Mouse (Mus musculus) cortical plate, adult 2 months (tissue): Measurements from ENCODE around the gene Tiam1. TPM values are rescaled to one million over a fixed set of nuclear protein-coding genes. Genes with fewer than 3 reads are reported as not detected.

ENCODE experiments used
- H3K27ac ChIP-seq: fragments of 200-500 bp; 2 replicates; pipeline ENCODE4 v1.5.1; 2012; ENCODE audit warnings: low read length, control low read depth, inconsistent platforms; ENCODE audit not compliant: insufficient read depth
- H3K4me1 ChIP-seq: fragments of 200-500 bp; 2 replicates; pipeline ENCODE4 v1.6.1; 2011; ENCODE audit warnings: low read length; ENCODE audit not compliant: control insufficient read depth, insufficient read depth
- H3K4me3 ChIP-seq: fragments of 200-500 bp; 2 replicates; pipeline ENCODE4 v1.5.1; 2011; ENCODE audit warnings: mild to moderate bottlenecking, low read length, control low read depth; ENCODE audit not compliant: insufficient read depth
- CTCF ChIP-seq: fragments of 200-500 bp; IDR thresholded peaks from 2 replicates; pipeline ENCODE4 v1.5.1; 2011; ENCODE audit warnings: mild to moderate bottlenecking, control low read depth, low read length; ENCODE audit not compliant: insufficient read depth; ENCODE audit errors: extremely low read depth
- POLR2A ChIP-seq: fragments of 200-500 bp; IDR thresholded peaks from 2 replicates; pipeline ENCODE4 v1.6.1; 2011; ENCODE audit warnings: mild to moderate bottlenecking, low read length, control low read depth; ENCODE audit not compliant: insufficient read depth; ENCODE audit errors: extremely low read depth
- polyA plus RNA-seq: library from polyadenylated mRNA; depleted of rRNA; stranded (reverse); fragments of >200 nt; gene quantifications from 2 replicates; pipeline ENCODE4 v1.2.3, GENCODE M21; 2012

Gene Tiam1
- polyA plus RNA-seq, 1 experiment, result 28.7 TPM

DNA sequence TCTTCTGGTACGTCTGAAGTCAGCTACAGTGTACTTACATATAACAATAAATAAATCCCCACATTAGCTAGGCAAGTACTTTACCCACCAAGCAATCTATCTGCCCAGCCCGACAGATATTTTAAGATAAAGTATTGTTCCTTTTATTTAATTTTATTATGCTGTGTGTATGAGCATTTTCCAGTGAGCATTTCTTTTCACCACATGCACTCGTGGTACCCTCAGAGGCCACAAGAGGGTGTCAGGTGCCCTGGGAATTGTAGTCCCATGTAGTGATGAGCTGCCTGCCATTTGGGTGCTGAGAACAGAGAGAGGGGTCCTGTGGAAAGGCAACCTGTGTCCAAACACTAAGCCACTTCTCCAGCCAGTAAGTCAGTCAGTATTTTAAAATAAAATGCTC lies 8.0 kb downstream of the Tiam1 start:
- H3K27ac ChIP-seq, result no peak overlapping the region
- peaks cover 6% of the 10 kb centered on the region for H3K4me1 ChIP-seq
- TF ChIP-seq CTCF (0 out of 2 replicates have a peak, but pooled peaks have one; percentile 9), POLR2A (no peak)
- no peak overlapping the region for H3K4me3 ChIP-seq

DNA sequence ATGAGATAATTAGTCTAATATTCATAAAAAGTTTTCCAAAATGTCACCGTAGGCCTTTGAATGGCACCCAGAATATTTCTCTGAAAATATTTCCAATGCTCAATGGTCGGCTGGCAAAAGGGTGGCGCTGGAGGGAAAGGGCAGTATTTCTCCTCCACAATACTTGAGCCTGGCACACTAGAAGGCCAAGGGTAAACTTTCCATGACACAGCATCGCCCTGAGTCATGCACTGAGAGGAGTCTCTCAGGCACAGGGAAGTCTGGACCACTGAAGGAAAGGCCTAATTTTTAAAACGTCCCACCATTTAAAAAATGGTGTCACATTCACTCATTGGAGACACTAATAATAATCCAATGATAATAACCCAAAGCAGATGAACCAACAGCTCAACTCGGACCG lies 9.2 kb downstream of the Tiam1 start:
- Histone ChIP-seq H3K4me3 (no peak overlapping the region), H3K27ac (no peak overlapping the region), H3K4me1 (peaks cover 1% of the 10 kb centered on the region; the same call in 1 of the 2 replicates)
- TF ChIP-seq POLR2A (no peak), CTCF (no peak)

DNA sequence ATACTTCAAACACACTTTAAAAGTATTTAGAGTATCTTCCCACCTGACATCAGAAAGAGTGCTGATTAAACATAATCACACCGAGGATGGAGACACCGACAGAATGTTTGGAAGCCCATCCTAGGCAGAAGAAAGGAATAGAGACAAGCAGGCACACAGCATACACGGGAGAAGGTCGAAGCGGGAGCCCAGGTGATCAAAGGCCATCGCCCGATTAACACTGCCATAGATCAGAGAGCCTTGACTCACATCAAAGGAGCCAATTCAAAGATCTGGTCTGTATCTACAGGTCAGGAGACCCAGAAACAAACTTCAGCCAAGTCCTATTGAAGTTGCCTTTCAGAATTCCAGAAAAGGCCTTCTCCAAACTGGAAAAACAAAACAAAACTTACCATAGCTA lies 10.8 kb downstream of the Tiam1 start:
- no peak overlapping the region for H3K27ac ChIP-seq
- peaks cover 1% of the 10 kb centered on the region; the same call in 1 of the 2 replicates for H3K4me1 ChIP-seq
- no peak overlapping the region for H3K4me3 ChIP-seq
- no peak for TF ChIP-seq CTCF

DNA sequence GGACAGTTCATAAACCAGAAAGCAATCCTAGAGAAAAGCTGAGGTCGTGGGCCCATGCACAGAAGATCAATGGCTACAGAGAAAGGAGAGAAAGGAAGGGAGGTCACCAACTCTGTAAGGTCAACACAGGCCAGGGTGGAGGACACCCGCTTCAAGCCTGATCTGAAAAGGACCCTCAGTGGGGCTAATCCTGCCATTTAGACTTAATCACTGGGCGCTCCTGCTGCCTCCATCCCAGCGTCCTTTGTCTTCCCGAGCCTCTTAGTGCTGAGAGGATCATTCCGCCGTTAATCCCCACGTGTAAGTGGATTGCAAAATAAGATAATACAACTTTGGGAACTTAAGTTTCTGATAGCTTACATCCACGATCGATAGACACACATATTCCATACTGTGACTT lies 11.2 kb downstream of the Tiam1 start:
- TF ChIP-seq POLR2A, result no peak
- TF ChIP-seq CTCF, result no peak
- H3K4me1 ChIP-seq, result peaks cover 1% of the 10 kb centered on the region; the same call in 1 of the 2 replicates
- H3K4me3 ChIP-seq, result no peak overlapping the region
- no peak overlapping the region for H3K27ac ChIP-seq

DNA sequence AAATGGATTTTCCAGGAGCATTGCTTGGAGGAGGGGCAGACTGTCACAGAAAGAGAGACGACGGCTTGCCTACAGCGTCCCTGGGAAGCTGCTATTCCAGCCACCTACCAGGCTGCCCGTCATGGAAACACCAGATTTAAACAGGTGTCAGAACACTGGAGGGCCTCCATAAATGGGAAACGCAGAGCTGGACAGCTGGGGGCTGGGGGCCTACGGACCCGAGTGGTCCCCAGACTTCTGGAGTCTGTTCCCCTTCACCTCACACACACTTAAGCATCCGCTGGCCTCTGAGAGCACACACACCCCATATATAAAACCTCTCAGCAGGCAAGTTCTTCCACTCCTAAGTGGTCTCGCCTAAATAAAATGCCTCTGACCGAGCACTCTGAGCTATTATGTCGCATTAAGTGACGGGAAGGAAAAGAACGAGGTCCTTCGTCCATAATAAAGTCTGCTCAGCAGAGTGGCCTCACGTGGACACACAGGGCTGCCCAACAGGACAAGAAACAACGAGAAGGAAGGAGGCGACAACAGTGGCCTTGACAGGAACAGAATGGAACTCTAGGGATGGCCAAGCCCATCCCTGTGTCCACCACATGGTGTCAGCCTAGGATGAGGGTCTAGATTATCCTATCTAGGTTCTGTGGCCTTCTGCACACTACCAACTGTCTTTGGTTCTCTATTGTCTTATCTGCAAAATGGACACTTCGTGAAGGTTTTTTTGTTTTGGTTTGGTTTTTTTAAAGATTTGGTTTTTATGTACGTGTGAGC lies 14.6 kb downstream of the Tiam1 start:
- Histone ChIP-seq H3K4me3 (no peak overlapping the region), H3K27ac (no peak overlapping the region), H3K4me1 (peaks cover 7% of the 10 kb centered on the region)
- TF ChIP-seq POLR2A (no peak), CTCF (no peak)

DNA sequence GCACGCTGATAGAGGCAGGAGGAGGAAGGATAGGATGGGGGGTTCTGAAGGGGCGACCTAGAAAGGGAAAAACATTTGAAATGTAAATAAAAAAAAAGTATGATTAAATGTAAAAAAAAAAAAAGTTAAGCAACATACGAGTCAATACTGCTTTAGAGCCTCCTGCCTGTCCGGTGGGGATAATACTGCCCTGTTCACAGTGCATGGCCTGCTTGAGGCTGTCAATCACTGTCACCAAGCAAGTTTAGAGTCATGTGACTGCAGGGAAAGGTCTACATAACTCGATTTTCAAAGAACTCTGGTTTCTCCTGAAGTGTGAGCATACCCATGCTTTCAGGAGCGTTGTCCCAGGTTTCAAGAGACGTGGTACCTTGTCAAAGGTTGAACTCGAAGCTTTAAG lies 15.2 kb downstream of the Tiam1 start:
- TF ChIP-seq CTCF, result no peak
- Histone ChIP-seq H3K4me1 (peaks cover 7% of the 10 kb centered on the region), H3K27ac (no peak overlapping the region), H3K4me3 (no peak overlapping the region)

DNA sequence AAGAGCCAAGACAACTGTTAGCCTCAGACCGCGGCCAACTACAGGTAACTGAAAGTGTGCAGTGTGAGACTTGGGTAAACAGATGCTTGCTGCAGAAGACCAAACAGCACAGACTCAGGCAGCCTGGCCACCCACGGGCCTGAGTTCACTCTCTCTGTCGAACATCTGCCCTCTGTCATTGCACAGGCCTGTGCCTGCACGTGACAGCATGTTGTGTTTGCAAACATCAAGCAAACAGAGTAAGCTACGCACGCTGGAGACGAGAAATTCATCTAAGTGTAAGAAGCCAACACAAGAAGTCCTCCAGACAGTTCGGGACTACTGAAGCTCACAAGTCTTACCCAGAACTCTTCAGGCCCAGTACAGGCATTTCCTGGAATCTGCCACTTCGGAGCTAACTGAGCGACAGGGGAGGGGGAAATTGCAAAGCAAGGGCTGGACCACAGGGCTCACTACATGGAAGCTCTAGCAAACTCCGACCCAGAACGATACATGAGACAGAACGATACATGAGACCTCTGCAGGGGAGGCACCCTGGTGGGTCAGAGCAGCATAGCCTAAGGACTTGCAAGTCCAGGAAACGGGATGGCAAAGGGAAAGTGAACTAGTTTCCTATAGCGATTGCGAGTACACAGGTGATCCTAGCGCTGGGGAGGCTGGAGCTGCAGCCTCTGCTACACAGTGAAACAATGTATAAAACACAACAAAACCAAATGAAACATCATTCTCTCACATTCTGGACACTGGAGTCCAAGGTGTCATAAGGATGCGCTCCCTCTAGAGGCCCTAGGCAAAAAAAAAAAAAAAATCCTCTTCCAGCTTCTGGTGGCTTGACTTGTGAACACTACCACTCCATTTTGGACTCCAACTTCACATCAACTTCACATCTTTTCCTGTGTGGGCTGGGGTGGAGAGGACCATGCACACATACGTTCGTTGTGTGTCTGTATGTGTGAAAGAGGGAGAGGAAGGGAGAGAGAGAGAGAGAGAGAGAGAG lies 18.0 kb downstream of the Tiam1 start:
- H3K27ac ChIP-seq, result no peak overlapping the region
- TF ChIP-seq CTCF, result no peak
- TF ChIP-seq POLR2A, result no peak
- no peak overlapping the region for H3K4me3 ChIP-seq
- H3K4me1 ChIP-seq, result peaks cover 6% of the 10 kb centered on the region

DNA sequence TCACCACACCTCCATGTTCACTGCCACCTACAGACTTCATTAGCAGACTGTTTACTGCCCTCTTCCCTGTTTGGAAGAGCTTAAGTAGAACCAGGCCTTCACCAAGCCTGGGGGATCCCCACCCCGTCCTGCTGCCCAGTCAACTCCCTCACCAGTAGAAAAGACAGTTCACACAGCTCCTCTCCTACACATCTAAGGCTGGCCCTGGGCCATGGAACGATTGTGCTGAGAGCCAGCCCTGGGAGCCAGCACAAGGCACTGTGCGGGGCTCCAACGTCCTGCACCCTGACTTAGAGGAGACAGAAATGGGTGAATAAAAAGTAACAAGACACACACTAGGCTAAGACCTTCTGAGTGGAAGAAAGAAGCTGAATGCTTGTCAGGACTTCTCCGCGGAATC lies 20.5 kb downstream of the Tiam1 start:
- Histone ChIP-seq H3K4me3 (no peak overlapping the region), H3K4me1 (peaks cover 6% of the 10 kb centered on the region), H3K27ac (no peak overlapping the region)
- TF ChIP-seq POLR2A, result no peak

DNA sequence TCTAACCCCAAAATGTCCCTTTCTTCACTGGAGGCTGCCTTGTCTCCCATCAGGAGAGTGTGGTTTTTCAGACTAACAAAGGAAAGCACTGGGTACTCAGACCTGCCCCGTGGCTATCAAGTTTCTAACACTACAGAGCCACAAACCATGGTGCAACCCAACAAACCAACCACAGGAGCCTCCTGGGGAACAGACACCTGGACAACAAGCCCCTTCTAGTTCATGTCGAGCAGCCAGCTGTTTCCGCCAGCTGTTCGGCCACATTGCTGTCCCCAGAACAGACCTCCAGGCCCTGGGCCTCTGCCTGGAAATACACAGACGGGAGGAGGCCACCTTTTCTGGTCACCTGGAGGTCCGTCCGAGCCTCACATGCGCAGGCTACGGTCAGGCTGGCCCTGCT lies 21.1 kb downstream of the Tiam1 start:
- no peak overlapping the region for H3K4me3 ChIP-seq
- TF ChIP-seq CTCF (no peak), POLR2A (no peak)
- H3K27ac ChIP-seq, result no peak overlapping the region
- peaks cover 6% of the 10 kb centered on the region for H3K4me1 ChIP-seq

DNA sequence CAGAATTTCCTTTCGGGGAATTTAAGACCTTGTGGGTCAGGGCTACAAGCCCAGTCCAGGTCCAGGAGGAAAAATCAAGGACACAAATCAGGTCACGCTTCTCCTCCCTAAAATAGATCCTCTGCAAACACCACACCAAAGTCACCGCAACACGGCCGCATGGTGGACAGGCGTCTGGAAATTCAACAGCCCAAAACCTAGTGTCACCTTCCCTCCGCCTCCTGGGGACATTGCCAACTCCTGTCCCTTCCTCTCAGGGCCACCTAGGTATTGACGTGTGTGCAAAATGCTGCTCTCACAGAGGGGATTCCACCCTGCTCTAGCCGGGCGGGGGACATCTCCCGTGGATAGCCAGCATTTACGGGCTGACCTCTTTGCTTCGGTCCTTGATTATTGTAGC lies 21.8 kb downstream of the Tiam1 start:
- no peak overlapping the region for H3K27ac ChIP-seq
- H3K4me3 ChIP-seq, result no peak overlapping the region
- peaks cover 4% of the 10 kb centered on the region for H3K4me1 ChIP-seq
- no peak for TF ChIP-seq CTCF
- no peak for TF ChIP-seq POLR2A
